Mouse (Mus musculus): ENCODE results near the gene Olfr1006.
"Not testable (repeated sequence)": the region's sequence is repeated elsewhere in the genome, so short reads cannot be mapped to it uniquely, and the experiment has no call there.

The Olfr1006 gene

DNA sequence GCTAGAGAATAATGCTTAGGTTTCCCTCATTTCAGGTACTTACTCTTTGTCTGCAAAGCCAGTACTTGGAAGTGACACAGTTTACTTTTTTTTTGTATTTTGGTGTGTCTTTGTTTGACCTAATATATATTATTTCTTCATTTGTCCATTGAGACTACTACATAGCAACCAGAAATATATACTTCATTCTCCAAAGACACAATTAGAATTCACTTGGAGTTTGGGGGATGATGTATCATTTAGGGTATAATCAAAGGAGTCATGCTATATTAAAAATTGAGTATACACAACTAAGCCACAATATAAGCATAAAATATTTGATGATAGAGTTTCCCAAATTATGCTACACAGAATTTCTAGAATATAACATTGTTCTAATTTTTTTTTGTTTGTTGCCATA lies at the start of gene Olfr1006:
TSS of gene Olfr1006 (minus strand) at position 101 of the 400 bp plus-strand sequence.
- no peak for DNase-seq (ENCODE audit: low read depth)

DNA sequence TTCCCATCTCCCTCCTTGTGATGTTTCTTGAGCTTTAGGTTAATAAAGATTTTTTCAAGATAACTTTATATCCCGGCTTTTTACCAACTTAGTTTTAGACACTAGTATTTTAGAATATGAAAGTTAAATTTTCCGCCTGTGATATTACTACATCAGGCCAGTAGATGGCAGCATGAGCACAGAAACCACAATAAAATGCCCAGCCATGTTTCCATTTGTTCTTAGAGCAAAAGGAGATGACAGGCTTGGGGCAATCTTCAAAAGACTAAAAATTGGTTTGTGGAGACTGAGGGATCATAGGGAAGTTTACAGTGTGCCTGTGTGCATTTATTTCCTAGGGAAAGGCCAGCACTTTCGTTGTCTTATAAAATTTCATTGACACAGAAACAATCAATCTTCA lies 47.2 kb upstream of the Olfr1006 start:
- DNase-seq (ENCODE audit: low read depth), result peak; percentile 1

DNA sequence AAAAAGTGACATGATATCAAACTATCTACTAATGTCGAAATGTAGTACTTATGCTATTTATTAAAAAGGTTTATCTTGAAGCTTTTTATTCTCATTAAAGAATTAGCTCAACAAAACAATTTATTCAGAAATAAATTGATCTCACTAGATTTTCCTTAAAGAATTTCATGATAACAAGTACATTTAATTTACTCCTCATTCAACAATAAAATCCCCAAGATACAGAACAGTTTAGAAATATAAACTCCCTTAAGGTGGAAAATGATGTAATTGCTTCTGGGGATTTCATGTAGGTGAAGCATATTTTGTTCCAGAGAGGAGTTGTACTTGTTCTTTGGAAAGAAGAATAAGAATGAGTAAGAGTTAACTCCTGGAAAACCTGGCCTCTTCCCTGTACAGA lies 36.6 kb upstream of the Olfr1006 start, which contains the start of gene Olfr1009:
TSS of gene Olfr1009 (plus strand) at position 301 of the 400 bp plus-strand sequence.
- DNase-seq (ENCODE audit: low read depth), result no peak

DNA sequence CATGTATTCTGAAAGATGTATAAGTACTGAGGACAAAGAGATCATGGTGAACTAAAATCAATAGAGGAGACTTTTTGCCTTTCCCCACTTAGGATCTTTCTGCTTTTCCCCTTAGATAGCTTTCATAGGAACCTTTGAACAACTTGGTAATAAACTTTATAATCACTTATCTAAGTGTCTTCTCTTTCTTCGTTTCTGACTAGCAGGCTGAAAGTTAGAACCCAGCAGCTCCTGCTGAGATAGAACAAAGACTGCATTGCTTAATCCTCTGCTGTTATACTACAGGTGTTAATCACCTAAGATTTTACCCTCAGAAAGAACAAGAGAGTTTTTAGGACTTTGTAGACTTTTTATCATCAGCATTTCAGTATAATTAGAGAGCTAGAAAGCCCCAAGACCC lies 32.6 kb upstream of the Olfr1006 start:
- no peak for DNase-seq (ENCODE audit: low read depth)

DNA sequence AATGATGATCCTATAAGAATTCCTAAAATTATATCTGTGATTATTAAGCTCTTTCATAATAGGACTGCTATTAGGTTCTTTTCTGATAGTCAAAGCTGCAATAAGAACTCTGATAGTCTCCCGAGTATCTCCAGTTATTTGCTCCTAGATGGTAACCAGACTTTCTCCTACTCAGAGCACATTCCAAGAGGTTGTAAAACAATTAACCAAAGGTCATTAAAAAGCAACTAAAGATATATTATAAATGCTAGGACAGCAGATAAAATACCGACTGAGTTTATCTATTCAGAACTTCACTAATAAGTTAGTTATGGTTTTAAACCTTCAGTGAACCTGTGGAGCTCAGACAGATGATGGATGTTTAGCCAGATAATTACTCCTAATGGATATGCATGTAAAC lies 32.1 kb upstream of the Olfr1006 start:
- not testable (repeated sequence) for DNase-seq (ENCODE audit: low read depth)

DNA sequence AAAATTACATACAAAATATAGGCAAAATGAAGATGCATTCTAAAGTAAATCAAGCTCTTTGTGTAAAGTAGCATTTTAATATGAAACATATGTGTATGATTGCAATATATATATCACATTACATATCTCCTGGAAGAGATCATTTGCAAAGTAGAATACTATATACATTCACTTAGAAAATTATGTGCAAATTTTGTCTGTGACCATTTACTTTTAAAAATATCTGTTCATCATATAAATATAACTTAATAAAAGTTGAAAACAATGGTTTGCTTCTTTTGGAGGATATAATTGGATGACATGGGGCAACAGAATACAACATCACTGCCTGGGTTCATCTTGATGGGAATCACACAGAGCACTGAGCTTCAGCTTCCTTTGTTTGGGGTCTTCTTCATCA lies 10.6 kb upstream of the Olfr1006 start, which contains the start of gene Olfr1008:
TSS of gene Olfr1008 (plus strand) at position 301 of the 400 bp plus-strand sequence.
- no peak for DNase-seq (ENCODE audit: low read depth)

DNA sequence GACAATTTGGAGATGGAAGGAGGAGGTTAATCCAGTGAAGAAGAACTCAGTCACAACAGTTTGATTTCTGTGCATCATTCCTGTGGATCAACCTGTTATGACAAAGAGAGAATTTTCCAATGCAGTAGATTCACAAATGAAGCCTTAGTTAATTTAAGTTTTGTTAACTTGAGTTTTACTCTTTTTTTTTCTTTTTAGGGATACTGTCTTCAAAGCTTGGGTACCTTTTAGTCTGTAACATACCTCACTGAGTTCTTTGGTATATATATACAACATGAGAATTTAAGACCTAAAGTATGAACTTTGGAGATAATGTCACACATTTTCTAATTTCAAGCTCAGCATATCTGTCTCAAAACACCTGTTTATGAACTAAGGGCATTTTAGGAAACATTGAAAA lies 14.2 kb downstream of the Olfr1006 start, which contains the start of gene Olfr154:
TSS of gene Olfr154 (minus strand) at position 101 of the 400 bp plus-strand sequence.
- DNase-seq (ENCODE audit: low read depth), result not testable (repeated sequence)

DNA sequence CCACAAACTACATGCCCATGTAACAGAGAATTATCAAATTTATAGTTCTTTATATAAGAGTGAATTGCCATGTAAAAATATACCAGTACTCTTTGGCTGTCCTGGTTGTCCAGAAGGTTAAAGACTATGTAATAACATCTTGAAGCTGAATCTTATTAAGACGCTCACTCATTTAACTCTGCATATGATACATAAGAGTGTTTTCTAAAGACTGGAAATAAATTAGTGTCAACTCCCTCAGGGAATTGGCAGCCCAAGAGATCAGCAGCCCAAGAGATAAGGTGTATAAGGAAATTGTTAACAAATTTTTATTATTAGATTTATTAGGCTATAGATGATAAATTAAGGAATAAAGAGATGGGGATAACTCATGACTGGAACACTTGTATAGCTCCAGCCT lies 28.0 kb downstream of the Olfr1006 start, which contains the start of gene Olfr1002:
TSS of gene Olfr1002 (minus strand) at position 101 of the 400 bp plus-strand sequence.
- DNase-seq (ENCODE audit: low read depth), result no peak
